Mouse (Mus musculus) CH12.LX (cell line): ENCODE data around the gene Bicdl2. TPM values are rescaled to one million over a fixed set of nuclear protein-coding genes. Genes with fewer than 3 reads are reported as not detected.

Source experiments
- DNase-seq: peaks from one replicate; pipeline ENCODE4 v3.0.0-alpha.2; 2013; ENCODE audit errors: extremely low read depth
- H3K27ac ChIP-seq: 2 replicates; pipeline ENCODE4 v1.5.1; 2012; ENCODE audit warnings: low read depth, mild to moderate bottlenecking, control low read depth, moderate library complexity; ENCODE audit not compliant: insufficient read depth
- H3K27me3 ChIP-seq: replicated peaks from 2 replicates; pipeline ENCODE3; 2012; ENCODE audit warnings: inconsistent platforms
- H3K36me3 ChIP-seq, 2 experiments: replicated peaks in 1 of 2; 2 replicates each; pipeline versions ENCODE3 to v1.6.1; 2012; ENCODE audit warnings: inconsistent platforms in 1 of 2, low read length in 1 of 2, mild to moderate bottlenecking in 1 of 2, mixed read lengths in 1 of 2, moderate library complexity in 1 of 2; ENCODE audit not compliant: control insufficient read depth in 1 of 2, insufficient read depth in 1 of 2
- H3K4me1 ChIP-seq, 2 experiments: 2 replicates each; pipeline ENCODE4 v1.6.1; 2012; ENCODE audit warnings: inconsistent platforms in 1 of 2, moderate library complexity in 1 of 2; ENCODE audit not compliant: insufficient read depth in 2 of 2, control insufficient read depth in 1 of 2
- H3K4me2 ChIP-seq: 2 replicates; pipeline ENCODE4 v1.6.1; 2012; ENCODE audit warnings: low read depth, mild to moderate bottlenecking, control low read depth; ENCODE audit not compliant: poor library complexity, insufficient read depth, severe bottlenecking
- H3K4me3 ChIP-seq, 3 experiments: fragments of 150-350 bp in 1 of 3; sonication (generic) in 1 of 3; replicated peaks in 1 of 3; 2 replicates each; pipeline versions ENCODE3 to v1.5.1; 2011 to 2012; ENCODE audit warnings: low read depth in 2 of 3, low read length in 2 of 3, mild to moderate bottlenecking in 2 of 3, moderate library complexity in 2 of 3, control low read depth in 1 of 3, improper control_type of control experiment in 1 of 3, inconsistent platforms in 1 of 3, mixed read lengths in 1 of 3; ENCODE audit not compliant: poor library complexity in 1 of 3
- H3K79me2 ChIP-seq: replicated peaks from 2 replicates; pipeline ENCODE4 v1.6.1; 2012; ENCODE audit warnings: mild to moderate bottlenecking, moderate library complexity; ENCODE audit not compliant: control insufficient read depth, poor library complexity, insufficient read depth, severe bottlenecking; ENCODE audit errors: extremely low read depth
- H3K9ac ChIP-seq: 2 replicates; pipeline ENCODE4 v1.6.1; 2012; ENCODE audit warnings: low read depth, mild to moderate bottlenecking, control low read depth, moderate library complexity; ENCODE audit not compliant: insufficient read depth
- H3K9me3 ChIP-seq: replicated peaks from 2 replicates; pipeline ENCODE3; 2012; ENCODE audit warnings: low read length, inconsistent platforms, mixed read lengths
- CHD1 ChIP-seq: IDR thresholded peaks from 2 replicates; pipeline ENCODE4 v1.6.1; 2012; ENCODE audit warnings: low read depth, low read length, improper control_type of control experiment, inconsistent platforms
- CHD2 ChIP-seq: IDR thresholded peaks from 2 replicates; pipeline ENCODE4 v1.6.1; 2011; ENCODE audit warnings: low read length, improper control_type of control experiment
- CTCF ChIP-seq, 2 experiments: IDR thresholded peaks in 1 of 2; conservative IDR thresholded peaks in 1 of 2; 2 replicates each; pipeline ENCODE4 v1.5.1; 2011 to 2012; ENCODE audit warnings: low read depth in 2 of 2, low read length in 2 of 2, improper control_type of control experiment in 1 of 2, inconsistent platforms in 1 of 2, mild to moderate bottlenecking in 1 of 2, moderate library complexity in 1 of 2
- E2F4 ChIP-seq: IDR thresholded peaks from 2 replicates; pipeline ENCODE4 v1.6.1; 2011; ENCODE audit warnings: low read depth, low read length, improper control_type of control experiment; ENCODE audit not compliant: insufficient replicate concordance
- EP300 ChIP-seq: IDR thresholded peaks from 2 replicates; pipeline ENCODE4 v1.6.1; 2011; ENCODE audit warnings: low read length, improper control_type of control experiment
- GABPA ChIP-seq: IDR thresholded peaks from 2 replicates; pipeline ENCODE4 v1.6.1; 2012; ENCODE audit warnings: low read depth, low read length, improper control_type of control experiment, inconsistent platforms; ENCODE audit not compliant: insufficient replicate concordance
- HCFC1 ChIP-seq: IDR thresholded peaks from 2 replicates; pipeline ENCODE4 v1.6.1; 2012; ENCODE audit warnings: low read depth, mild to moderate bottlenecking, inconsistent platforms, low read length, improper control_type of control experiment
- JUND ChIP-seq: conservative IDR thresholded peaks from 2 replicates; pipeline ENCODE4 v1.6.1; 2011; ENCODE audit warnings: low read depth, low read length, improper control_type of control experiment
- KAT2A ChIP-seq: IDR thresholded peaks from 2 replicates; pipeline ENCODE4 v1.6.1; 2012; ENCODE audit warnings: low read length, improper control_type of control experiment, inconsistent platforms; ENCODE audit not compliant: insufficient replicate concordance
- MAFK ChIP-seq: IDR thresholded peaks from 2 replicates; pipeline ENCODE4 v1.6.1; 2011; ENCODE audit warnings: low read length, improper control_type of control experiment; ENCODE audit not compliant: insufficient replicate concordance
- MAX ChIP-seq: IDR thresholded peaks from 2 replicates; pipeline ENCODE4 v1.6.1; 2011; ENCODE audit warnings: low read length, improper control_type of control experiment
- MAZ ChIP-seq: IDR thresholded peaks from 2 replicates; pipeline ENCODE4 v1.6.1; 2012; ENCODE audit warnings: low read depth, mild to moderate bottlenecking, inconsistent platforms, low read length, improper control_type of control experiment, moderate library complexity
- MEF2A ChIP-seq: IDR thresholded peaks from 2 replicates; pipeline ENCODE4 v1.6.1; 2014; ENCODE audit warnings: low read depth, mild to moderate bottlenecking, inconsistent platforms, low read length, improper control_type of control experiment, borderline replicate concordance
- MYC ChIP-seq: IDR thresholded peaks from 2 replicates; pipeline ENCODE4 v1.6.1; 2011; ENCODE audit warnings: low read depth, mild to moderate bottlenecking, improper control_type of control experiment, low read length
- NRF1 ChIP-seq: IDR thresholded peaks from 2 replicates; pipeline ENCODE4 v1.6.1; 2014; ENCODE audit warnings: low read depth, mild to moderate bottlenecking, inconsistent platforms, low read length, improper control_type of control experiment, moderate library complexity
- PAX5 ChIP-seq: IDR thresholded peaks from 2 replicates; pipeline ENCODE4 v1.6.1; 2012; ENCODE audit warnings: low read length, inconsistent platforms, mixed read lengths
- POLR2A ChIP-seq: IDR thresholded peaks from 2 replicates; pipeline ENCODE4 v1.6.1; 2011; ENCODE audit warnings: low read depth, mild to moderate bottlenecking, improper control_type of control experiment, low read length
- RAD21 ChIP-seq: IDR thresholded peaks from 2 replicates; pipeline ENCODE4 v1.6.1; 2011; ENCODE audit warnings: low read depth, mild to moderate bottlenecking, low read length, improper control_type of control experiment, moderate library complexity
- RCOR1 ChIP-seq: conservative IDR thresholded peaks from 2 replicates; pipeline ENCODE4 v1.6.1; 2012; ENCODE audit warnings: low read depth, mild to moderate bottlenecking, inconsistent platforms, low read length, improper control_type of control experiment
- SIN3A ChIP-seq: IDR thresholded peaks from 2 replicates; pipeline ENCODE4 v1.6.1; 2012; ENCODE audit warnings: low read length, improper control_type of control experiment, inconsistent platforms
- SMC3 ChIP-seq: IDR thresholded peaks from 2 replicates; pipeline ENCODE4 v1.6.1; 2011; ENCODE audit warnings: low read depth, low read length, improper control_type of control experiment
- TBP ChIP-seq: conservative IDR thresholded peaks from 2 replicates; pipeline ENCODE4 v1.6.1; 2011; ENCODE audit warnings: low read depth, low read length, improper control_type of control experiment
- TCF12 ChIP-seq: IDR thresholded peaks from 2 replicates; pipeline ENCODE4 v1.6.1; 2014; ENCODE audit warnings: low read depth, mild to moderate bottlenecking, inconsistent platforms, low read length, improper control_type of control experiment
- USF1 ChIP-seq: IDR thresholded peaks from 2 replicates; pipeline ENCODE4 v1.6.1; 2014; ENCODE audit warnings: low read depth, mild to moderate bottlenecking, inconsistent platforms, low read length, improper control_type of control experiment
- ZC3H11A ChIP-seq: IDR thresholded peaks from 2 replicates; pipeline ENCODE4 v1.6.1; 2012; ENCODE audit warnings: low read depth, mild to moderate bottlenecking, inconsistent platforms, low read length, improper control_type of control experiment
- ZKSCAN1 ChIP-seq: IDR thresholded peaks from 2 replicates; pipeline ENCODE4 v1.6.1; 2012; ENCODE audit warnings: low read depth, inconsistent platforms, low read length, improper control_type of control experiment, borderline replicate concordance
- dilution Hi-C: fragments of 300-500 bp; cut with MboI; formaldehyde crosslinking; loops from 2 replicates; pipeline ENCODE4 v1.14.3; 2020; ENCODE audit warnings: low sequenced_read_pairs; ENCODE audit not compliant: extremely low pct_unique_long_range_greater_than_20kb, extremely low pct_ligation_motif_present
- in situ Hi-C: fragments of 300-500 bp; cut with MboI; formaldehyde crosslinking; loops from 3 replicates; pipeline ENCODE4 v1.14.3; 2019; ENCODE audit warnings: low sequenced_read_pairs, low pct_ligation_motif_present, low pct_unique_long_range_greater_than_20kb, mixed read lengths
- polyA plus RNA-seq: library from polyadenylated mRNA; unstranded; fragments of >175 nt; gene quantifications from 2 replicates; pipeline ENCODE4 v1.2.1, GENCODE M21; 2012; ENCODE audit warnings: low read depth; ENCODE audit not compliant: insufficient read length
- total RNA-seq, 2 experiments: library from RNA; depleted of rRNA; stranded (reverse); fragments of 300-350 nt in 1 of 2; fragments of >200 nt in 1 of 2; gene quantifications; 2 replicates each; pipeline ENCODE4 v1.2.3; 2012 to 2014

Gene Bicdl2
- total and polyA plus RNA-seq, 3 experiments, result not detected

DNA sequence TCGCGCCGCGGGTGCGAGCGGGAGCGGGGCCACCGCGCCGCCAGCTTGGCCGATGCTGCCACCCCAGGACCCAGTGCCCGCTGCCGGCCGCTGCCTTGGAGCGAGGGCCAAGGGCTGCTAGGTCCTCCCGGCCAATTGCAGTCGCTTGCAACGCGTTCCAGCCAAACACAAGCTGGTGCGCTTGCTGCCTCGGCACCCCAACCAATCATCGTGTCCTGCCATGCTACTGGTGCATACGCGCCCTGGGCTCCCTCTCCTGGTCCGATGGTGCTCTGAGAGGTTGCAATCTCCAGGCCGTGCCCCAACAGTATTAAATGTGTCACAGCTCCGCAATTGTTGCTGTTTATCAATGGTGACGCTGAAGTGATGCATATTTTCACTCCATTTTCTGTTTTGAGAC lies 39.8 kb downstream of the Bicdl2 start:
- no peak overlapping the region for H3K9ac ChIP-seq
- peak; percentile 70 for DNase-seq
- peak overlapping the region in 1 of 3 experiments; percentile 40 for H3K4me3 ChIP-seq
- dilution Hi-C loops (no loop called here), in situ Hi-C loops (loop anchor here (5.0 kb wide), 1 partner anchor 38 kb away; the partner anchor contains the start of gene Bicdl2)
- no peaks in the 10 kb centered on the region for H3K9me3 ChIP-seq
- H3K79me2 ChIP-seq, result no peaks in the 10 kb centered on the region
- peaks cover 87% of the 10 kb centered on the region for H3K27me3 ChIP-seq
- H3K4me2 ChIP-seq, result peak overlapping the region; percentile 68
- H3K27ac ChIP-seq, result no peak overlapping the region
- H3K36me3 ChIP-seq, result no peaks in the 10 kb centered on the region
- peaks cover 5 to 9% of the 10 kb centered on the region in 2 experiments for H3K4me1 ChIP-seq
- no peak for TF ChIP-seq MAZ
- no peak for TF ChIP-seq MEF2A
- no peak for TF ChIP-seq TCF12
- no peak for TF ChIP-seq MAX
- no peak for TF ChIP-seq ZKSCAN1
- no peak for TF ChIP-seq MYC
- no peak for TF ChIP-seq USF1
- no peak for TF ChIP-seq PAX5
- TF ChIP-seq EP300, result no peak
- no peak for TF ChIP-seq HCFC1
- no peak for TF ChIP-seq RCOR1
- peak; percentile 23; the same call in 1 of the 2 replicates for TF ChIP-seq CHD2
- no peak for TF ChIP-seq TBP
- no peak for TF ChIP-seq MAFK
- no peak for TF ChIP-seq ZC3H11A
- TF ChIP-seq SMC3, result peak; percentile 61
- TF ChIP-seq SIN3A, result no peak
- TF ChIP-seq KAT2A, result no peak
- TF ChIP-seq NRF1, result 0 out of 2 replicates have a peak, but pooled peaks have one; percentile 17
- no peak for TF ChIP-seq GABPA
- no peak for TF ChIP-seq JUND
- TF ChIP-seq RAD21, result peak; percentile 66
- no peak for TF ChIP-seq CHD1
- TF ChIP-seq E2F4, result no peak
- TF ChIP-seq CTCF (conservative IDR thresholded peaks at IDR 0.05 in 1 of 2, IDR thresholded peaks at IDR 0.05 in 1 of 2; ENCODE audit: low read depth in 2 of 2, low read length in 2 of 2), result peak in 1 of 2 experiments; percentile 74; a peak in 2 of 4 replicates
- TF ChIP-seq POLR2A, result no peak
